Mouse (Mus musculus) lung, adult 2 months (tissue): ENCODE results near the gene Fbxw11. TPM values are rescaled to one million over a fixed set of nuclear protein-coding genes. Genes with fewer than 3 reads are reported as not detected.
"Not testable (repeated sequence)": the region's sequence is repeated elsewhere in the genome, so short reads cannot be mapped to it uniquely, and the experiment has no call there.

Experiments
- DNase-seq: peaks from one replicate; pipeline ENCODE4 v3.0.0; 2022
- H3K4me1 ChIP-seq: fragments of 200-500 bp; 2 replicates; pipeline ENCODE4 v1.6.1; 2011; ENCODE audit warnings: low read length; ENCODE audit not compliant: control insufficient read depth, insufficient read depth
- H3K4me3 ChIP-seq: fragments of 200-500 bp; replicated peaks from 2 replicates; pipeline ENCODE3; 2011; ENCODE audit warnings: low read depth, mild to moderate bottlenecking, control low read depth, low read length; ENCODE audit errors: extremely low read depth
- CTCF ChIP-seq: fragments of 200-500 bp; IDR thresholded peaks from 2 replicates; pipeline ENCODE4 v1.5.1; 2011; ENCODE audit warnings: mild to moderate bottlenecking, low read length, control low read depth; ENCODE audit not compliant: insufficient read depth
- POLR2A ChIP-seq: fragments of 200-500 bp; IDR thresholded peaks from 2 replicates; pipeline ENCODE4 v1.6.1; 2011; ENCODE audit warnings: low read depth, mild to moderate bottlenecking, control low read depth, low read length, borderline replicate concordance; ENCODE audit errors: extremely low read depth
- WGBS: fragments of 180-500 bp; shearing (Covaris S2); methylation state at CpG from one replicate; pipeline ENCODE4 v1.1.7; 2018; 5-methylcytosine and 5-hydroxymethylcytosine counted together
- polyA plus RNA-seq: library from polyadenylated mRNA; depleted of rRNA; stranded (reverse); fragments of >200 nt; gene quantifications from 2 replicates; pipeline ENCODE4 v1.2.3, GENCODE M21; 2012

Gene Fbxw11
- polyA plus RNA-seq, 1 experiment, result 49.2 TPM

- no peak for TF ChIP-seq CTCF
- TF ChIP-seq POLR2A, result no peak
- no peaks in the 10 kb centered on the region for H3K4me1 ChIP-seq
- 82% methylated on average over 6 of the region's 6 CpGs for WGBS
- no peak for DNase-seq
- no peak overlapping the region for H3K4me3 ChIP-seq
These were observed 31.9 kb upstream of the Fbxw11 start for GRCm38 (mm10) chr11:32610616-32611015.

DNA sequence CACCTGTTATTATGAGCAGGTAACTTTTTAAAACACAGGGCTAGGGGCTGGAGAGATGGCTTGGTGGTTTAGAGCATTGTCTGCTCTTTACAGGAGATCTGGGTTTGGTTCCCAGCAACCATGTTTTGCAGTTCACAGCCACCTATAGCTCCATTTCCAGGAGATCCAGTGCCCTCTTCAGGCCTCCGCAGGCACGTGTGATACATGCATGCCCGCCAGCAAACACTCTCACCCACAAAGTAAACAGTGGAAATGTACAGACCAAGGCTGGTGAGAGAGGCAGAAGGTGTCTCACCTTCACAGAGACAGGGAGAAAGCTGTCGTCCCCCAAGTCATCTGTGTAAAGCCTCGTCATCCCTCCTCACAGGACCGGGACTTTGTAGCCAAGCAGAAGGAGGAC lies 30.2 kb upstream of the Fbxw11 start:
- Histone ChIP-seq H3K4me3 (no peak overlapping the region), H3K4me1 (no peaks in the 10 kb centered on the region)
- TF ChIP-seq CTCF (no peak), POLR2A (no peak)
- no peak for DNase-seq
- WGBS, result 61% methylated on average over 6 of the region's 6 CpGs

DNA sequence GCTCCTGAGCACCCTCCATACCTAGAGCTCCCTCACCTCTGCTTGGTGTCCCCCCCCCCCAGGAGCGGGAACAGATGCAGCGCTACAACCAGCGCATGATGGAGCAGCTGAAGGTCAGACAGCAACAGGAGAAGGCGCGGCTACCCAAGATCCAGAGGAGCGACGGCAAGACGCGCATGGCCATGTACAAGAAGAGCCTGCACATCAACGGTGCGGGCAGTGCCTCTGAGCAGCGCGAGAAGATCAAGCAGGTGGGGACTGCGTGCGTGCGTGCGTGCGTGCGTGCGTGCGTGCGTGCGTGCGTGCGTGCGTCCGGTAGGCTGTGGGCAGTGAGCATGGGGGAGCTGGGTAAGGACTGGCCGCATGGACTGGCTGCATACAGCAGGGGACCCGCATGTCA lies 28.1 kb upstream of the Fbxw11 start:
- DNase-seq, result no peak
- TF ChIP-seq POLR2A, result no peak
- TF ChIP-seq CTCF, result no peak
- Histone ChIP-seq H3K4me1 (peaks cover 6% of the 10 kb centered on the region), H3K4me3 (no peak overlapping the region)
- WGBS, result 95% methylated on average over 29 of the region's 29 CpGs

GRCm38 (mm10) chr11:32615561-32615960 lies 27.0 kb upstream of the Fbxw11 start:
- 58% methylated on average over 11 of the region's 11 CpGs for WGBS
- H3K4me3 ChIP-seq, result no peak overlapping the region
- TF ChIP-seq CTCF, result no peak
- TF ChIP-seq POLR2A, result no peak
- peaks cover 7% of the 10 kb centered on the region for H3K4me1 ChIP-seq
- DNase-seq, result no peak

- TF ChIP-seq POLR2A (no peak), CTCF (no peak)
- WGBS, result 78% methylated on average over 6 of the region's 6 CpGs
- peaks cover 7% of the 10 kb centered on the region for H3K4me1 ChIP-seq
- no peak overlapping the region for H3K4me3 ChIP-seq
- DNase-seq, result no peak
These were observed 26.4 kb upstream of the Fbxw11 start for GRCm38 (mm10) chr11:32616091-32616490.

- no peak for TF ChIP-seq POLR2A
- no peak for TF ChIP-seq CTCF
- no peak for DNase-seq
- 87% methylated on average over 1 of the region's 1 CpGs for WGBS
- H3K4me3 ChIP-seq, result no peak overlapping the region
- H3K4me1 ChIP-seq, result peaks cover 7% of the 10 kb centered on the region
These were observed 24.5 kb upstream of the Fbxw11 start for GRCm38 (mm10) chr11:32618036-32618435.

GRCm38 (mm10) chr11:32618641-32619040 lies 23.9 kb upstream of the Fbxw11 start:
- not testable (repeated sequence) for DNase-seq, H3K4me1 ChIP-seq, H3K4me3 ChIP-seq
- WGBS, result 90% methylated on average over 5 of the region's 5 CpGs

GRCm38 (mm10) chr11:32619257-32619816 lies 23.2 kb upstream of the Fbxw11 start:
- Histone ChIP-seq H3K4me1 (peaks cover 7% of the 10 kb centered on the region), H3K4me3 (no peak overlapping the region)
- TF ChIP-seq CTCF, result no peak
- no peak for TF ChIP-seq POLR2A
- DNase-seq, result peak; percentile 20
- 17% methylated on average over 8 of the region's 8 CpGs for WGBS

- WGBS, result 74% methylated on average over 6 of the region's 6 CpGs
- Histone ChIP-seq H3K4me1 (peaks cover 7% of the 10 kb centered on the region), H3K4me3 (no peak overlapping the region)
- TF ChIP-seq POLR2A (no peak), CTCF (no peak)
- DNase-seq, result no peak
These were observed 22.6 kb upstream of the Fbxw11 start for GRCm38 (mm10) chr11:32619866-32620456.

- WGBS, result 73% methylated on average over 12 of the region's 12 CpGs
- no peak for DNase-seq
- peaks cover 7% of the 10 kb centered on the region for H3K4me1 ChIP-seq
- TF ChIP-seq CTCF (no peak), POLR2A (no peak)
- H3K4me3 ChIP-seq, result no peak overlapping the region
These were observed 20.6 kb upstream of the Fbxw11 start for GRCm38 (mm10) chr11:32621831-32622478.
